Mouse (Mus musculus) midbrain, postnatal 0 days (tissue): ENCODE measurements around the gene Rtn4rl1. TPM values are rescaled to one million over a fixed set of nuclear protein-coding genes. Genes with fewer than 3 reads are reported as not detected.

Experiments used
- ATAC-seq: fragments of 200-750 bp; cut with Nextera tagmentation; 2 replicates; pipeline ENCODE4 v1.8.0; 2017; ENCODE audit warnings: moderate number of reproducible peaks, mild to moderate bottlenecking, moderate TSS enrichment, moderate library complexity; ENCODE audit not compliant: low FRiP score
- DNase-seq: peaks from one replicate; pipeline ENCODE4 v3.0.0-alpha.2; 2015; ENCODE audit warnings: low spot score
- H3K27ac ChIP-seq: fragments of 300-500 bp; sonication (generic); 2 replicates; pipeline ENCODE4 v1.5.1; 2014; ENCODE audit warnings: low read depth, mild to moderate bottlenecking, low read length, mixed read lengths
- H3K27me3 ChIP-seq: fragments of 300-500 bp; sonication (generic); 2 replicates; pipeline ENCODE4 v1.6.1; 2014; ENCODE audit warnings: low read length, control low read depth, mixed read lengths; ENCODE audit not compliant: insufficient read depth
- H3K36me3 ChIP-seq: fragments of 300-500 bp; sonication (generic); 2 replicates; pipeline ENCODE4 v1.6.1; 2014; ENCODE audit warnings: low read length, control low read depth, mixed read lengths; ENCODE audit not compliant: insufficient read depth
- H3K4me1 ChIP-seq: fragments of 300-500 bp; sonication (generic); 2 replicates; pipeline ENCODE4 v1.6.1; 2014; ENCODE audit warnings: mild to moderate bottlenecking, control low read depth, antibody characterized with exemption, low read length, mixed read lengths; ENCODE audit not compliant: insufficient read depth
- H3K4me2 ChIP-seq: fragments of 300-500 bp; sonication (generic); 2 replicates; pipeline ENCODE4 v1.6.1; 2014; ENCODE audit warnings: low read depth, mild to moderate bottlenecking, low read length, mixed read lengths; ENCODE audit not compliant: poor library complexity, severe bottlenecking
- H3K4me3 ChIP-seq: fragments of 300-500 bp; sonication (generic); 2 replicates; pipeline ENCODE4 v1.5.1; 2014; ENCODE audit warnings: low read depth, mild to moderate bottlenecking, low read length, moderate library complexity
- H3K9ac ChIP-seq: fragments of 300-500 bp; sonication (generic); replicated peaks from 2 replicates; pipeline ENCODE4 v1.6.1; 2014; ENCODE audit warnings: mild to moderate bottlenecking, low read length, moderate library complexity, mixed read lengths; ENCODE audit not compliant: poor library complexity, severe bottlenecking
- H3K9me3 ChIP-seq: fragments of 300-500 bp; sonication (generic); 2 replicates; pipeline ENCODE4 v1.6.1; 2016; ENCODE audit warnings: low read length, control low read depth
- CTCF ChIP-seq: IDR thresholded peaks from 2 replicates; pipeline ENCODE4 v1.5.1; 2016; ENCODE audit warnings: antibody characterized with exemption, mild to moderate bottlenecking
- WGBS: fragments of 180-500 bp; shearing (Covaris S2); extraction: QIAGEN DNeasy Blood & Tissue Kit; methylation state at CpG from one replicate; pipeline ENCODE4 v1.1.7; 2014; 5-methylcytosine and 5-hydroxymethylcytosine counted together
- polyA plus RNA-seq: library from polyadenylated mRNA; unstranded; fragments of >200 nt; fragmentation: Nextera tagmentation; extraction: Ambion mirVana; gene quantifications from 2 replicates; pipeline ENCODE4 v1.2.1, GENCODE M21; 2015
- total RNA-seq: library from RNA; depleted of rRNA; stranded (reverse); fragments of >200 nt; gene quantifications from 2 replicates; pipeline ENCODE4 v1.2.3, GENCODE M21; 2014

The Rtn4rl1 gene
- total and polyA plus RNA-seq, 2 experiments from 2014 or later: 17.5 to 18.5 TPM

- H3K4me2 ChIP-seq: no peak overlapping the region
- H3K4me1 ChIP-seq: no peaks in the 10 kb centered on the region
- H3K27me3 ChIP-seq: peaks cover 49% of the 10 kb centered on the region
- no peak for DNase-seq
- peaks cover 22% of the 10 kb centered on the region for H3K36me3 ChIP-seq
- no peaks in the 10 kb centered on the region for H3K9me3 ChIP-seq
- ATAC-seq: no peak
- no peak overlapping the region for H3K27ac ChIP-seq
- no peak overlapping the region for H3K4me3 ChIP-seq
- TF ChIP-seq CTCF: no peak
- H3K9ac ChIP-seq: no peak overlapping the region
- 94% methylated on average over 6 of the region's 6 CpGs for WGBS
These were observed 30.2 kb upstream of the Rtn4rl1 start for GRCm38 (mm10) chr11:75163379-75163778.

GRCm38 (mm10) chr11:75164051-75164450 lies 29.5 kb upstream of the Rtn4rl1 start:
- Histone ChIP-seq H3K4me2 (no peak overlapping the region), H3K36me3 (peaks cover 22% of the 10 kb centered on the region), H3K9ac (no peak overlapping the region), H3K4me3 (no peak overlapping the region), H3K27me3 (peaks cover 54% of the 10 kb centered on the region), H3K9me3 (no peaks in the 10 kb centered on the region), H3K4me1 (peaks cover 4% of the 10 kb centered on the region; the same call in 1 of the 2 replicates), H3K27ac (no peak overlapping the region)
- TF ChIP-seq CTCF: no peak
- DNase-seq: no peak
- ATAC-seq: no peak
- WGBS: 80% methylated on average over 2 of the region's 2 CpGs

GRCm38 (mm10) chr11:75164750-75165149 lies 28.8 kb upstream of the Rtn4rl1 start:
- Histone ChIP-seq H3K9me3 (no peaks in the 10 kb centered on the region), H3K4me1 (peaks cover 4% of the 10 kb centered on the region; the same call in 1 of the 2 replicates), H3K27ac (no peak overlapping the region), H3K4me3 (peak overlapping the region; percentile 25; the same call in 1 of the 2 replicates), H3K36me3 (peaks cover 22% of the 10 kb centered on the region), H3K4me2 (no peak overlapping the region; the same call in 1 of the 2 replicates), H3K9ac (no peak overlapping the region), H3K27me3 (peaks cover 54% of the 10 kb centered on the region)
- peak; percentile 30; the same call in 1 of the 2 replicates for TF ChIP-seq CTCF
- DNase-seq: no peak
- WGBS: 24% methylated on average over 14 of the region's 15 CpGs
- ATAC-seq: no peak

GRCm38 (mm10) chr11:75165441-75166192 lies 28.0 kb upstream of the Rtn4rl1 start:
- peak; percentile 54 for DNase-seq
- H3K27ac ChIP-seq: no peak overlapping the region

GRCm38 (mm10) chr11:75166193-75166842 lies 27.3 kb upstream of the Rtn4rl1 start:
- Histone ChIP-seq H3K36me3 (peaks cover 20% of the 10 kb centered on the region), H3K9me3 (no peaks in the 10 kb centered on the region), H3K9ac (peak overlapping the region; percentile 46; the same call in 1 of the 2 replicates), H3K4me1 (peaks cover 9% of the 10 kb centered on the region; the same call in 1 of the 2 replicates), H3K27me3 (peaks cover 54% of the 10 kb centered on the region), H3K4me3 (peak overlapping the region; percentile 25), H3K27ac (no peak overlapping the region), H3K4me2 (peak overlapping the region; percentile 84)
- DNase-seq (no peak), ATAC-seq (no peak)
- WGBS: 6% methylated on average over 54 of the region's 55 CpGs
- no peak for TF ChIP-seq CTCF

More at GRCm38 (mm10) chr11:75165441-75166192, 28.0 kb upstream of the Rtn4rl1 start:
- H3K4me3 ChIP-seq: peak overlapping the region; percentile 25
- no peaks in the 10 kb centered on the region for H3K9me3 ChIP-seq
- H3K4me1 ChIP-seq: peaks cover 6% of the 10 kb centered on the region; the same call in 1 of the 2 replicates
- WGBS: 6% methylated on average over 54 of the region's 54 CpGs
- H3K36me3 ChIP-seq: peaks cover 22% of the 10 kb centered on the region
- H3K27me3 ChIP-seq: peaks cover 54% of the 10 kb centered on the region
- peak overlapping the region; percentile 84 for H3K4me2 ChIP-seq
- TF ChIP-seq CTCF: peak; percentile 69
- no peak for ATAC-seq
- peak overlapping the region; percentile 46; the same call in 1 of the 2 replicates for H3K9ac ChIP-seq
